Mouse (Mus musculus) ZHBTc4 (cell line): ENCODE data around the gene Camk1d.

Experiments used
- DNase-seq: peaks from one replicate; pipeline ENCODE4 v3.0.0-alpha.2; 2011; ENCODE audit warnings: low read depth, low spot score

The Camk1d gene

GRCm38 (mm10) chr2:5478256-5478655, 236.1 kb downstream of the Camk1d start:
- DNase-seq = peak; percentile 39

GRCm38 (mm10) chr2:5477525-5477924, 236.8 kb downstream of the Camk1d start:
- DNase-seq = no peak

DNA sequence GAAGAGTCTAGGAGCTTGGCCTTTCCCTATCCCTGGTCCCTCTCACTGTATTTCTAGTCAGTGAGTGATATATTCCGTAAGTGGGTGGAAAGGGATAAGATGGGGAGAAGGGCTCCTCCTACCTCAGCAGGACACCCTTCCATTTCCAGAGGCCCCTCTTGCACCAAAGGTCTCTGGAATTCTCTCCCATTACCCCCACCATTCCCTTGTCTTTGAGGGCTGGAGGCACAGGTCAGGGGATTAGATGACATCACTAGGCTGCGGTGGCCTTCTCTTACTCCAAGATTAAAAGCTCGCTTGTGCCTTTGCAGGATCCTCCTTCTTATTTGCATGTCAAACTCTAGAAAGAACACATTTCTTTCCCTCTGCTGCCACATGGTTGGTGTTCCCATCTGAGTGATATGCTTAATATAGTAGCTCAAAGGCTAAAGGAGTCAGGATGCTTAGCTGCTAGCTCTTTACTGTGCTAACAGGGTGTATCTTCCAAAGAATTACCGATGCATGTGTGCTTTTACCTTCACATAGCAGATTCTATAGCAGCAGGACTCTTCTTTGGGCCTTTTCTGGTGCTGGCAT, 244.9 kb downstream of the Camk1d start:
- no peak for DNase-seq

DNA sequence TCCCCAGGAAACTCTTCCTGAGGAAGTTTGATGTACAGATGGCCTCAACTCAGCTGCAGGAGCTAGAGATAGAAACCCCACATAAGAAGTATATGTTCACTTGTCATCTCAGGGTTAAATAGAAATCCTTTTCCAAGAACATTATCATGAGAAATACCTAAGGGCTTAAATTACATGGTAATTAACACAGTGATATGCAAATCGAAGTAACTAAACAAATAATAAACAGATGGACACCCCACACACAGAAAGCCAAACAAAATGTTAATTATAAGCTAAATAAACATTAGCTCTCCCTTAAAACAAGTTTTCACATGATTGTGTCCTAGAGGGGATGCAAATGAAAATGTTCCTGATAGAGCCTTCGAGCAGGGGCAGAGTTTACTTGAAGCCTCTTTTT, 246.8 kb downstream of the Camk1d start:
- no peak for DNase-seq

GRCm38 (mm10) chr2:5458671-5459235, 255.6 kb downstream of the Camk1d start:
- no peak for DNase-seq

DNA sequence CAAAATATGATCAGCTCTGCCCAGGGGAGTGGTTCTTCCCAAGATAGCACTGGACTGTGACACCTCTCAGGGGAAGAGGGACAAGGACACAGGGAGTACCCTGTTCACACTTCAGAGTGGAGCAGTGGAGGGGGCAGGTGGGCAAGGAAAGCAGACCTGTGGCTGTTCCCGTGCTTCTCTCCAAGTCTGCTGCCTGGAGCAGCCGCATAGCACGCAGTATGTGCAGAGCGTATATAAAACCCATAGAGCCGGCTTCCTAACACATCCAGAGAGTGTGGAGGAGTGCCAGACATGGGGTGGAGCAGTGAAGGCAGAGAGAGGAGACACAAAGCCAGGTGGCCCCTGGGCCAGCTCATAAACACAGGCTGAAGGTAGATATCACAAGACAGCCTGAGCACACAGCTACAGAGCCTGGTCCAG, 256.2 kb downstream of the Camk1d start:
- no peak for DNase-seq

DNA sequence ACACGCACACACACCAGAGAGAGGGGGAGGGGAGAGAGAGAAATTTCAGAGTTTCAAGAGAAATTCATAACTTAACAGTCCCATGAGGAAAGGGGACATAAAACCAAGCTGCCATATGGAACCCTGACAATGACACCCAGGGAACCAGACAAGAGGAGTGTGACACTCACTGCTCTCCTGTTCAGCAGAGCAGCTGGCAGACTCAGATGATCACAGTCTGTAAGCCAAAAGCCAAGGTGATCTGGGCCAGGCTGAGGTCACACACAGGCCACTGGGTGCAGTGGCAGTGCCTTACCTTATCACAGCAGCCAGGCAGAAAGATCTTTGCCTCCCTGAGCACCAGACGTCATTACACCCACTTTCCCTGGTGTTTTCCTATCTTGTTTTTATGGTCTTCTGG, 258.2 kb downstream of the Camk1d start:
- DNase-seq = no peak

GRCm38 (mm10) chr2:5454830-5455229, 259.5 kb downstream of the Camk1d start:
- no peak for DNase-seq

- DNase-seq = peak; percentile 31
These were observed 262.7 kb downstream of the Camk1d start for GRCm38 (mm10) chr2:5451654-5452053.

DNA sequence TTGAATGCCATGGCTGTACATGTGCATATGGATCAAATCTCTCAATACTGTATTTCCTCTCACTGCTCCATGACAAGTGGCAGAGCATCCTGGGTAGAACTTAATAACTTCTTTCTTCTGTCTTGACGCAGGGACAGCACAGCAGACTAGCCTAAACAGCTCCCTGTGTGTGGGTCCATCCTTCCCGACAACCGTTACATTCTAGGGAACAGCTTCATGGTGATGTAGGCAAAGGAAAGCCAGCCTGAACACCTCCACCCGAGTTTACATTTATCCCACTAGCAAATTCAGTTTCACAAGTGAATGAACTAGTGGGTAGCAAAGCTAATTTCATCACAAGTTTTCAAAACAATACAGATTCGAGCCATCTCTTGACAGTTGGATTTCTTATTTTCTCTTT, 269.0 kb downstream of the Camk1d start:
- DNase-seq = no peak

DNA sequence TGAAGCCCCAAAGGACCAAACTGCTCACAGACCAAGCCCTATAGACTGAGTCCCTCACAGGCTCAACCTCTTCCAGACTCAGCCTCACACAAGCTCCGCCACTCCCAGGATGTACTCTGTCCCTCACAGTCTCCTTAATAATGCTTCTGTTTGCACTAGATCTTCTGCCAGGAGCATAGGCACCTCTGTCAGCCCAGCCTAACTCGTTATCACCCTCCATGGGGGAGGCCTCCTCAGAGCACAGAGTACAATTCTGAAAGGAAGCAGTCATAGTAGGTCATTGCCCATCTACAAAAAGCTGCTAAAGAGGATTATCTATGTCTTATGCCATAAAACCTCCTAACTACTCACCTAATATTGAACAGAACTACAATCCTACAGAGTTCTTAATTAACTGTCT, 276.6 kb downstream of the Camk1d start:
- DNase-seq = no peak

GRCm38 (mm10) chr2:5435587-5436253, 278.6 kb downstream of the Camk1d start:
- no peak for DNase-seq

- peak; percentile 78 for DNase-seq
These were observed 283.0 kb downstream of the Camk1d start for GRCm38 (mm10) chr2:5431309-5431708.

DNA sequence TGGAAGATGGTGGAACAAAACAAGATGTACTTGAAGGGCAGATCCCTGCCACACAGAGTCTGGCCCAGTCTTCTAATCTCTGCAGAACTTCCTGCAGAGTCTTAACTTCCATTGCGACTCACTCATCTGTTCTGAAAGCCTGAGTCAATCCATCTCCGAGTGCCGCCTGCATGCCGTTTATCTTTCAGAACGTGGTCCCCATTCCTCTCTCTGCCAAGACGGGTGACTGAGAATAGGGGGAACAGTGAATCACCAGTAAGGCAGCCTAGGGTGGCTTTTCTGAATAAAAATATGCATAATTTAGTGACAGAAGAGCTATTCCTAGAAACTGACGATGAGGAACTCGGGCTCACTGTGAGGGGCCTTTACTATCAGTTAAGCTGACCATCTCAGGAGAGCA, 284.4 kb downstream of the Camk1d start:
- DNase-seq = no peak

DNA sequence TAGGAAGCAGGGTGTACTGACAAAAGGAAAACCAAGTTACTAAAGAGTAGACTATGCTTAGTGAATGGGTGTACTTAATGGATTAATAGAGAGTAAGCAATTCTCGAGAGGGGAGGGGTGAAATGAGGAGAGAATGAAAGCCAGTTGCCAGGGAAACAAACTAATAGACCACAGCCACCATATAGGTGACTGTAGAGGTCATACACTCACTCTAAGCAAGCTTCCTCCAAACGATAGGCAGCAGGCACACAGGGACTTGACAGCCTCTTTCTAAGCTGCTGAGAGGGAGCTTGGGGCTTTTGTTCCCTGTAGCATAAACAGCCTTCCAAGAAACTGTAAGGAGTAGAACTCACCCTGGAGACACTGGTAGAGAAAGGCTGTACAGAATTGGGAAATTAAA, 288.2 kb downstream of the Camk1d start:
- peak; percentile 57 for DNase-seq

DNA sequence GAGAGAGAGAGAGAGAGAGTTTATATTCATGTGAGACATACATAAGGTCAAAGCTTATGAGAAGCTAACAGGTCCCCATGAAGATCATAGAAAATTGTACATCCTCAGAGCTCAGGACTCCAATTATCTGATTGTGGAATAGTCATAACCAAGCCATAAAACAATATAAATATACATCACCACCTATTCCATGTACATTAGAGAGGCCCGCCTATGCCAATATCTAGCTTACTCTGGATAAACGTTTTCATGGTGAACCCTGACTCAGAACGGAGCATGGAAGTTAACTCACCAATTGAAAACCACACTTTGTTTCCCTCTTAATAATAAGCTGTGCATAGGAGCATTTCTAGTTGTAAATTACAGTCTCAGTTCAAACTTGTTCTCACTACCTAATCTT, 288.7 kb downstream of the Camk1d start:
- no peak for DNase-seq

DNA sequence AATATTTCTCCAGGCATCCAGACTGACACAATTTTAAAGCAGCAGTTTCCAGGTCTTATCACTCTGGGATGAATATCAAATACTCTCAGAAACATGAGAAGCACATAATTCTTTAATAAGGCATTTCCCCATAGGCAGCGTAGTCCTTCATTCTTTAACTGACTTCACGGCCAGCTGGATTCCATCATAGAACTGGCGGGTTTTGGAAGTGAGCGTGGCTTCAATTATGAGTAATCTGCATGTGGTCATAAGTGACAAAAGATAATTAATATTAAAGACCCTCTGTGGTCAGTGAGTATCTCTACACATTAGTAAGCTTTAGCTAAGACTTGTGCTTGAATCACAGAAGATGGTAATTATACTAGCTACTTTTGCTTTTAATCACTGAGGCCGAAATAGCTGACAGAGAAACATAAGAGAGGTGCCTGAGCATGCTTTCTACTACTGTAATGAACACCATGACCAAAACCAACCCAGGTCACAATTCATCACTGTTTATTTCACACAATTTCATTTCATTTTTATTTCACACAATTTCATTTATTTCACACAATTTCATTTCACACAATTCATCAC, 293.6 kb downstream of the Camk1d start:
- DNase-seq = no peak

- no peak for DNase-seq
These were observed 295.5 kb downstream of the Camk1d start for GRCm38 (mm10) chr2:5418802-5419201.

- DNase-seq = no peak
These were observed 296.9 kb downstream of the Camk1d start for GRCm38 (mm10) chr2:5417158-5418032.

GRCm38 (mm10) chr2:5411774-5412173, 302.5 kb downstream of the Camk1d start:
- DNase-seq = no peak

DNA sequence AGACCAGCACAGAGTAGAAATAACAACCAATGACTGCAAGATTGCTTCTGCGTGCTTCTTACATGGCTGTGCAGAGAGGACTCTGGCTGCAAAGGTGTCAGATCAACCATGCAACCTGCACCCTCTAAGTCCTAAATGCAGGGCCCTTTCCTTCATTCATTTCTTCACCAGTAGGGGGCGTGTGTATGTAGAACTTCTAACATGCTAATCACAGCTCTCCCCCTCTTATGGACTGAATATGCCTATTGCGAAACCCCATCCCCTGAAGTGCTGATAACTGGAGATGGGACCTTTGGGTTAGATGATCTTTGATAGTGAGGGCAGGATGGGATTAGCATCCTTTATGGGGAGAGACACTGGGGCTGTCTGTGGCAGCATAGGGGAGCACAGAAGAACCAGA, 310.5 kb downstream of the Camk1d start:
- DNase-seq = peak; percentile 67

- peak; percentile 24 for DNase-seq
These were observed 312.3 kb downstream of the Camk1d start for GRCm38 (mm10) chr2:5402036-5402435.
